Mouse (Mus musculus) intestine, embryonic 14.5 days (tissue): ENCODE results near the gene Lrrc29. TPM values are rescaled to one million over a fixed set of nuclear protein-coding genes. Genes with fewer than 3 reads are reported as not detected.
A peak's percentile ranks its signal among the peaks of the same experiment; 100 is the strongest.

Experiments
- ATAC-seq: fragments of 200-750 bp; cut with Nextera tagmentation; replicated peaks from 2 replicates; pipeline ENCODE4 v1.8.0; 2017; ENCODE audit warnings: low read depth, moderate number of reproducible peaks, moderate TSS enrichment, moderate library complexity; ENCODE audit not compliant: low FRiP score, low TSS enrichment
- DNase-seq: peaks from one replicate; pipeline ENCODE4 v3.0.0-alpha.2; 2018; ENCODE audit warnings: low spot score
- H3K27ac ChIP-seq: fragments of 300-500 bp; sonication (generic); 2 replicates; pipeline ENCODE4 v1.5.1; 2014; ENCODE audit warnings: low read depth, mild to moderate bottlenecking, control low read depth
- H3K27me3 ChIP-seq: fragments of 300-500 bp; sonication (generic); replicated peaks from 2 replicates; pipeline ENCODE4 v1.6.1; 2014; ENCODE audit warnings: low read length, control low read depth; ENCODE audit not compliant: control insufficient read depth, insufficient read depth
- H3K36me3 ChIP-seq: fragments of 300-500 bp; sonication (generic); 2 replicates; pipeline ENCODE4 v1.6.1; 2014; ENCODE audit warnings: low read length, control low read depth; ENCODE audit not compliant: control insufficient read depth, insufficient read depth
- H3K4me1 ChIP-seq: fragments of 300-500 bp; sonication (generic); replicated peaks from 2 replicates; pipeline ENCODE4 v1.6.1; 2014; ENCODE audit warnings: low read length, control low read depth, mixed read lengths; ENCODE audit not compliant: control insufficient read depth, insufficient read depth
- H3K4me2 ChIP-seq: fragments of 300-500 bp; sonication (generic); 2 replicates; pipeline ENCODE4 v1.6.1; 2014; ENCODE audit warnings: low read length
- H3K4me3 ChIP-seq: fragments of 300-500 bp; sonication (generic); 2 replicates; pipeline ENCODE4 v1.5.1; 2014; ENCODE audit warnings: low read depth, low read length, control low read depth, mixed read lengths
- H3K9ac ChIP-seq: fragments of 300-500 bp; sonication (generic); 2 replicates; pipeline ENCODE4 v1.6.1; 2014; ENCODE audit warnings: mild to moderate bottlenecking, low read length
- H3K9me3 ChIP-seq: fragments of 300-500 bp; sonication (generic); 2 replicates; pipeline ENCODE4 v1.6.1; 2016; ENCODE audit warnings: low read length, control low read depth; ENCODE audit not compliant: control insufficient read depth
- WGBS: fragments of 180-500 bp; shearing (Covaris S2); extraction: QIAGEN DNeasy Blood & Tissue Kit; methylation state at CpG from one replicate; pipeline ENCODE4 v1.1.7; 2014; 5-methylcytosine and 5-hydroxymethylcytosine counted together
- polyA plus RNA-seq: library from polyadenylated mRNA; unstranded; fragments of >200 nt; fragmentation: Nextera tagmentation; extraction: Ambion mirVana; gene quantifications from 2 replicates; pipeline ENCODE4 v1.2.1, GENCODE M21; 2014

Lrrc29 gene
- polyA plus RNA-seq, 1 experiment from 2014 or later = 1.9 TPM

DNA sequence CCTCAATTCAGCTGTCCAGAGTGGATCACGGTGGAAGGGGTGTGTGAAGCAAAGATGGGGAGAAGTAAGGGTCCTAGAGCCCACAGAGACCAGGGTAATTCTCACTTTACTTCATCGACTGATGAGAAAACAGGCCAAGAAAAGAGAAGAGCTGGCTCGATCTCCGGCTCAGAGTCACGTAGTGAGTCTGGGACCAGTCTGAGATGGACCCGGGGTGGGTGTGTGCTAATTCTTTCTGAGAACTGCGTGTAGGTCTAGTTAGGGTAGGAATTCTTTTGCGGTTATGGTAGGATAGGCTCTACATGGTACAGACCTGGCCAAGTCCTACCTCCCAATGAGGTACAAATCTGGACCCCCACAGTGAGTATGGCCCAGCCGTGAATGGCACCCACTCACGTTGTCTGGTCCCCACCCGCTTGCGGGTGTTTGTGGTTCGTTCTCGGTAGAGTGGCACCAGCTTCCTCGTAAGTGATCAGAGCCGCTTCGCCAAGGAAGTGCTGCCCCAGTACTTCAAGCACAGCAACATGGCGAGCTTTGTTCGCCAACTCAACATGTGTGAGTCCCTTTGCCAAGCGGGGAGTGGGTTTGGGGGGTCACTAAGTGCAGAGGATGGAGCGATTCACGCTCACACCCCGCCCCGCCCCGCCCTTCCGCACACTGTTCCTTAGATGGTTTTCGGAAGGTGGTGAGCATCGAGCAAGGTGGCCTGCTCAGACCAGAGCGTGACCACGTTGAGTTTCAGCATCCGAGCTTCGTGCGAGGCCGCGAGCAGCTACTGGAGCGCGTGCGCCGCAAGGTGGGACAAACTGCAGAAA is 55.8 kb downstream of the Lrrc29 start:
- no peak for ATAC-seq
- no peaks in the 10 kb centered on the region for H3K9me3 ChIP-seq
- no peaks in the 10 kb centered on the region for H3K36me3 ChIP-seq
- no peak overlapping the region for H3K9ac ChIP-seq
- DNase-seq = peak; percentile 74
- H3K4me1 ChIP-seq = peaks cover 22% of the 10 kb centered on the region
- peak overlapping the region; percentile 82 for H3K4me2 ChIP-seq
- peak overlapping the region; percentile 41 for H3K4me3 ChIP-seq
- 4% methylated on average over 39 of the region's 39 CpGs for WGBS
- peaks cover 93% of the 10 kb centered on the region for H3K27me3 ChIP-seq
- no peak overlapping the region for H3K27ac ChIP-seq

DNA sequence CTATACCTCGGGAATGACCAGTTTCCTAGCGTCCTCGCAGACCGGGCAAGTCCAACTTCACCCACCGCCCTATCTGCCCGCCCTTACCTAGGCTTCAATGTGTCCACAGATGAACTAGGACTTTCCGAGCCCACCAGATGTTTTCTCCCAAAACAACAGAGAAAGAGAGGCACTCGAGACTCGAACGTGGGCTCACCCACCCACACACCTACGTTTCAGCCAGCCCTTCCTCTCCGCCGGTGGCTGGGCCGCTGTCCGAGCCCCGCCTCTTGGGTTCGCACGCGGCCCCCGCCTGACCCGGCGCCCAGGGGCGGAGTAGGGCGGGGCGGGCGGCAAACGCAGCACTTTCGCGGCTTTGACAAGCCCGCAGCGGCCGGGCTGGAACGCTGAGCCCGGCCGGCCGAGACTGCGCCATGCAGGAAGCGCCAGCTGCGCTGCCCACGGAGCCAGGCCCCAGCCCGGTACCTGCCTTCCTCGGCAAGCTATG is 56.6 kb downstream of the Lrrc29 start, which contains the start of gene Hsf4:
TSS of gene Hsf4 (plus strand) at position 341 of the 487 bp plus-strand sequence.
- Histone ChIP-seq H3K4me1 (peaks cover 27% of the 10 kb centered on the region), H3K9ac (peak within 1 kb of the TSS; percentile 11), H3K27ac (no peak within 1 kb of the TSS), H3K4me3 (peak within 1 kb of the TSS; percentile 41), H3K9me3 (no peaks in the 10 kb centered on the region), H3K36me3 (no peaks in the 10 kb centered on the region), H3K27me3 (peaks cover 89% of the 10 kb centered on the region), H3K4me2 (peak within 1 kb of the TSS; percentile 82)
- ATAC-seq (no peak; the same call in 1 of the 2 replicates), DNase-seq (peak; percentile 76)
- under 1% methylated on average over 42 of the region's 42 CpGs for WGBS

DNA sequence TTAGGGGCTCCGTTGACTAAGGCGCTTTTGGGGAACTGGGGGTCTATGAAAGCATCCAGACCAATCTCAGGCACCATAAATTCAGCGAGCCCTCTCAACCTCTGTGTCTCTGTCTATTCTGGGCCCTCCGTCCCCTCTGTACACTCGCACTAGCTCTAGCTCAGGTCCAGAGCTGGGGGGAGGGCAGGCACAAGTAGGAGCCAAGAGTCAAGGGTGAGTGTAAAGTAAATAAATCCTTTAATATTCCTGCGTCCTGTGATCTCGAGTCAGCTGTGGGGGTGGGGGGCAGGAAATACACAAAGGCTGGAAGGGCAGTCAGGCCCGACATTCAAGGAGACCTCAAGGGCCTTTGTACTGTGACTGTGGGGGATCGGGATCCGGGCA is 57.0 kb downstream of the Lrrc29 start:
- no peaks in the 10 kb centered on the region for H3K36me3 ChIP-seq
- no peak overlapping the region for H3K27ac ChIP-seq
- H3K9me3 ChIP-seq = no peaks in the 10 kb centered on the region
- H3K4me1 ChIP-seq = peaks cover 27% of the 10 kb centered on the region
- 4% methylated on average over 10 of the region's 10 CpGs for WGBS
- ATAC-seq (peak; percentile 13; the same call in 1 of the 2 replicates), DNase-seq (no peak)
- peaks cover 85% of the 10 kb centered on the region for H3K27me3 ChIP-seq
- H3K4me3 ChIP-seq = peak overlapping the region; percentile 41
- peak overlapping the region; percentile 11; the same call in 1 of the 2 replicates for H3K9ac ChIP-seq
- peak overlapping the region; percentile 82 for H3K4me2 ChIP-seq

DNA sequence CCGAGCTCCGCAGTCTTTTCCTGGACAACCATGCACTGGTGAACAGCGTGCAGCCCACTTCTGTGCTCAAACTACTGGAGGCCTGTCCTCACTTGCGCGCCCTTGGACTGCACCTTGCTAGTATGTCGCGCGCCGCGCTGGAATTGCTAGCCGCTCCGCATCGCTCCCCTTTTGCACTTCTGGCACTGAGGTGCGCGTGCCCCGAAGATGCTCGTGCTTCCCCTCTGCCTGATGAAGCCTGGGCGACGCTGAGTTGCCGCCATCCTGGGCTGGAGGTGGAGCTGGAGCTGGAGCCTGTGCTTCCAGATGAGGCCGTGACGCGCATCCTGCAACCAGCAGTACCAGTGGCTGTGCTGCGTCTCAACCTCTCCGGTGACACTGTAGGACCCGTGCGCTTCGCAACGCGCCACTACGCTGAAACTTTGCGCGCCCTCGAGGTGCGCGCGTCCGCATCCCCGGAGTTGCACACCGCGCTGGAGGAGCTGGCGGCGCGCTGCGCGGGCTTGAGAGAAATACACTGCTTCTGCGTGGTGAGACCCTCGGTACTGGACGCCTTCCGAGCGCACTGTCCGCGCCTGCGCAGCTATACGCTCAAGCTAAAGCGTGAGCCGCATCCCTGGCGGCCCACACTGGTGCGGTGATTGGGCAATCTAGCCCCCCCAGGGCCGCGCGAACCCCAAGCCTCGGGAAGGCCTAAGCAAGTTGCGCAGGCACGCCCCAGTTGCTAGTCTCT is 57.6 kb downstream of the Lrrc29 start:
- H3K4me3 ChIP-seq = peak overlapping the region; percentile 41
- peak overlapping the region; percentile 11; the same call in 1 of the 2 replicates for H3K9ac ChIP-seq
- ATAC-seq (peak; percentile 42), DNase-seq (peak; percentile 85)
- peaks cover 30% of the 10 kb centered on the region for H3K4me1 ChIP-seq
- peaks cover 84% of the 10 kb centered on the region for H3K27me3 ChIP-seq
- H3K4me2 ChIP-seq = peak overlapping the region; percentile 82
- H3K9me3 ChIP-seq = no peaks in the 10 kb centered on the region
- WGBS = 2% methylated on average over 65 of the region's 65 CpGs
- no peaks in the 10 kb centered on the region for H3K36me3 ChIP-seq
- H3K27ac ChIP-seq = no peak overlapping the region

DNA sequence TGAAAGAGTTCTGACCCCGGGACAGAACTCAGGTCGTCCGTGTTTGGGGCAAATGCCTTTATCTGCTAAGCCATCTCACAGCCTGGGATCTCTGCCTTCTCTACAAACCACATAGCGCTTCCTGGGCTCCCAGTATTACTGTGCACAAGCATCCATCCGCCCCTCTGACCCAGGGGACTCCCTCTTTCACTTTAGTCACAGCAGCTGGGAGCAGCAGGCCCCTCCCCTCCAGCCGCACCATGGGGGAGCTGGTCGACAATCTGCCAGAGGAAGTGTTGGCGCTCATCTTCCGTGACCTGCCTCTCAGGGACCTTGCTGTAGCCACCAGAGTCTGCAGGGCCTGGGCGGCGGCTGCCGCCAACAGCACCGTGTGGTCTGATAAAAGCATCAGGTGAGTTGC is 59.3 kb downstream of the Lrrc29 start:
- Histone ChIP-seq H3K27me3 (peaks cover 74% of the 10 kb centered on the region), H3K36me3 (no peaks in the 10 kb centered on the region), H3K4me2 (no peak overlapping the region), H3K4me1 (peaks cover 30% of the 10 kb centered on the region), H3K4me3 (no peak overlapping the region), H3K9ac (no peak overlapping the region), H3K9me3 (no peaks in the 10 kb centered on the region), H3K27ac (no peak overlapping the region)
- WGBS = 24% methylated on average over 13 of the region's 13 CpGs
- ATAC-seq (no peak), DNase-seq (peak; percentile 50)

DNA sequence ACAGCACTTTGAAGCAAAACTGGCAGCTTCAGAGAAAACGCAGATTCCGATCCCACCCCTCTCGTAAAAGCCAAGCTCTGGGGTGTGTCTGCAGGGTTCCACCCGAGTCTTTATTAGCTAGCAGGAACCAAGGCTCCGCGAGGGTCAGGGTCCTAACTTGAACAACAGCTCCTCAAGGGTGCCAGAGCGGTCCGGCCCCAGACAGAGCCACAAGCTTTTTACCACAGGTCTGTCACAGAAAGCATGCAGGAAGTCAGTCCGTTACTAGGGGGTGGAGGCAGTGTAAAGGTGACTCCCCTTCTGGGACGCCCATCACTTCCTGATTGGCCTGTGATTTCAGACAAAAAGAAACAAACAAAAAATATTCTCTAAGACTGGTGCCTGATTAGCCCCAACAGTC is 61.0 kb downstream of the Lrrc29 start:
- Histone ChIP-seq H3K9me3 (no peaks in the 10 kb centered on the region), H3K4me3 (peak overlapping the region; percentile 71), H3K27ac (no peak overlapping the region), H3K9ac (peak overlapping the region; percentile 51; the same call in 1 of the 2 replicates), H3K4me1 (peaks cover 23% of the 10 kb centered on the region), H3K36me3 (no peaks in the 10 kb centered on the region), H3K4me2 (peak overlapping the region; percentile 79), H3K27me3 (peaks cover 69% of the 10 kb centered on the region)
- DNase-seq (no peak), ATAC-seq (no peak)
- 9% methylated on average over 10 of the region's 10 CpGs for WGBS

DNA sequence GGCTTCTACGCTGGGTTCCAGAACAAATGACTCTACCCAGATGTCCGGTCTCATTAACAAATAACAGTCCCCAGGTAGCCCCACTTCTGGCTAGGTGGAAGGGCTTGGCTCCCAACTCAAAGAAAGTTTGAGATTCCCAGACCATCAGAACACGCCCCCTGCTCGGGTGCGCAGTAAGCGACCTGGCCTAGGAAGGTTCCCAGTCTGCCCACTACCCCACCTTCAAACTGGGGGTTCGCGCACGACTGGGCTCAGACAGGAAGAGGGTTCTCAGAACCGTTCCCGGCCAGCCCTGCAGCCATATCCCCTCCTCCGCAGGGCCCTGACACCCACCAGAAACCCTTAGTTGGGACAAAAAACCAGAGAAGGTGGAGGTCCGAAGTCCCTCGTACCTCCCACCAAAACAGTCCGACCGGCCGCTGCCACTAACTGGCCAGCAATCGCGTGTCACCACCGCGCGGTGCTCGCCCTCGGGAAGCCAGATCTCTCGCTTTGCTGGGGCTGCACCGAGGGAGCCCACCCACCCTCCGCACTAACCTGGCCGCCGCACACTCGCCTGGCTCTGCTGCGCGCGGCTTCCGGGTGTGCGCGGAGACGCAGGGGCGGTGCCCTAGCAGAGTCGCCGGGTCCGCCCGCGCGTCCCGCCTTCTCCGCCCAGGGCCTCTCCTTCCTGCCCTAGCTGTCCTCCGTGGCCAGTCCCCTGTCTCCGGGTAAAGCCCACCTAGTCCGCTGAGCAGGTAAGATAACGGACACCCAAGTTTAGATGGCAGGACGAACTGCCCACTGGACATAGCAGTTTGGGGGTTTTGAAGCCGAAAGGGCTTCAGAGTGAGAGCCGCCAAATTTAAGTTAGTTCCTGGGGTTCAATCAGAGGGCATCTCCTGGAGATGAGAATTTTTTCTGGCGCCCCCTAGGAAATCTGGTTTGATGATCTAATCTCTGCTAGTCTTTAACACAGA is 61.8 kb downstream of the Lrrc29 start, which contains the start of the genes Tradd and Fbxl8:
TSS of gene Tradd (minus strand) at position 586 of the 959 bp plus-strand sequence.
TSS of gene Fbxl8 (plus strand) at position 625 of the 959 bp plus-strand sequence.
- Histone ChIP-seq H3K27me3 (peaks cover 69% of the 10 kb centered on the region), H3K9ac (peak within 1 kb of the TSS; percentile 51), H3K9me3 (no peaks in the 10 kb centered on the region), H3K4me3 (peak within 1 kb of the TSS; percentile 71), H3K27ac (no peak within 1 kb of the TSS), H3K4me2 (peak within 1 kb of the TSS; percentile 79), H3K36me3 (no peaks in the 10 kb centered on the region), H3K4me1 (peaks cover 23% of the 10 kb centered on the region)
- WGBS = under 1% methylated on average over 54 of the region's 54 CpGs
- ATAC-seq = peak; percentile 69
- peak; percentile 83 for DNase-seq
